Mouse (Mus musculus): Measurements from ENCODE around the gene Gm44973. TPM values are rescaled to one million over a fixed set of nuclear protein-coding genes. Genes with fewer than 3 reads are reported as not detected.

Gm44973 gene
- polyA plus RNA-seq, 2 experiments = 0.03 to 1.9 TPM

DNA sequence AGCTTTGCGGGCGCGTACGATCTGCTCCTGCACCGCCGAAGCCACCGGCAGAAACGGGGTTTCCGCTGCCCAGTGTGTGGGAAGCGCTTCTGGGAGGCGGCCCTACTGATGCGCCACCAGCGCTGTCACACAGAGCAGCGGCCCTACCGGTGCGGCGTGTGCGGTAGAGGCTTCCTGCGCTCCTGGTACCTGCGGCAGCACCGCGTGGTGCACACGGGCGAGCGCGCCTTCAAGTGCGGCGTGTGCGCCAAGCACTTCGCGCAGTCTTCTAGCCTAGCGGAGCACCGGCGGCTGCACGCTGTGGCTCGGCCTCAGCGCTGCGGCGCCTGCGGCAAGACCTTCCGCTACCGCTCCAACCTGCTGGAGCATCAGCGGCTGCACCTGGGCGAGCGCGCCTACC lies 16.2 kb downstream of the Gm44973 start:
- Histone ChIP-seq H3K4me2 (ENCODE audit: low read depth) (no peak overlapping the region), H3K9me3 (ENCODE audit: control insufficient read depth, low read length) (peaks cover 20% of the 10 kb centered on the region), H3K4me3 (ENCODE audit: insufficient read depth in 1 of 2, low read depth in 2 of 2, low read length in 2 of 2) (no peak overlapping the region), H3K9ac (replicated peaks) (no peak overlapping the region), H3K27ac (no peak overlapping the region), H3K27me3 (ENCODE audit: control insufficient read depth, insufficient read depth, low read length) (no peaks in the 10 kb centered on the region), H3K36me3 (replicated peaks; ENCODE audit: control insufficient read depth, insufficient read depth, low read depth) (peaks cover 32% of the 10 kb centered on the region), H3K4me1 (replicated peaks; ENCODE audit: control insufficient read depth in 2 of 2, insufficient read depth in 2 of 2, low read length in 1 of 2) (no peaks in the 10 kb centered on the region)
- ATAC-seq (ENCODE audit: insufficient read depth) (no peak), DNase-seq (ENCODE audit: low read depth in 3 of 3, low spot score in 3 of 3) (no peak)
- TF ChIP-seq EP300 (IDR thresholded peaks at IDR 0.05; ENCODE audit: low read depth) = no peak
- no peak for TF ChIP-seq CTCF (IDR thresholded peaks at IDR 0.05; ENCODE audit: low read depth)
- WGBS (ENCODE audit: insufficient replicate concordance) = 91% methylated on average over 46 of the region's 46 CpGs

- Histone ChIP-seq H3K27me3 (ENCODE audit: control insufficient read depth, insufficient read depth, low read length) (no peaks in the 10 kb centered on the region), H3K9ac (replicated peaks) (no peak within 1 kb of the TSS), H3K4me1 (replicated peaks; ENCODE audit: control insufficient read depth in 2 of 2, insufficient read depth in 2 of 2, low read length in 1 of 2) (peaks cover 6 to 11% of the 10 kb centered on the region in 2 experiments), H3K4me3 (ENCODE audit: insufficient read depth in 1 of 2, low read depth in 2 of 2, low read length in 2 of 2) (no peak within 1 kb of the TSS), H3K36me3 (replicated peaks; ENCODE audit: control insufficient read depth, insufficient read depth, low read depth) (peaks cover 32% of the 10 kb centered on the region), H3K9me3 (ENCODE audit: control insufficient read depth, low read length) (peaks cover 20% of the 10 kb centered on the region), H3K27ac (no peak within 1 kb of the TSS), H3K4me2 (ENCODE audit: low read depth) (no peak within 1 kb of the TSS)
- WGBS (ENCODE audit: insufficient replicate concordance) = 64% methylated on average over 3 of the region's 3 CpGs
- ATAC-seq (ENCODE audit: insufficient read depth) (no peak), DNase-seq (ENCODE audit: low read depth in 3 of 3, low spot score in 3 of 3) (no peak)
- TF ChIP-seq EP300 (IDR thresholded peaks at IDR 0.05; ENCODE audit: low read depth) = no peak
- TF ChIP-seq CTCF (IDR thresholded peaks at IDR 0.05; ENCODE audit: low read depth) = no peak
Measured at GRCm38 (mm10) chr7:5033818-5034217, 18.5 kb downstream of the Gm44973 start, which contains the start of gene 4632433K11Rik. TSS of gene 4632433K11Rik (plus strand) at chr7:5034118.

DNA sequence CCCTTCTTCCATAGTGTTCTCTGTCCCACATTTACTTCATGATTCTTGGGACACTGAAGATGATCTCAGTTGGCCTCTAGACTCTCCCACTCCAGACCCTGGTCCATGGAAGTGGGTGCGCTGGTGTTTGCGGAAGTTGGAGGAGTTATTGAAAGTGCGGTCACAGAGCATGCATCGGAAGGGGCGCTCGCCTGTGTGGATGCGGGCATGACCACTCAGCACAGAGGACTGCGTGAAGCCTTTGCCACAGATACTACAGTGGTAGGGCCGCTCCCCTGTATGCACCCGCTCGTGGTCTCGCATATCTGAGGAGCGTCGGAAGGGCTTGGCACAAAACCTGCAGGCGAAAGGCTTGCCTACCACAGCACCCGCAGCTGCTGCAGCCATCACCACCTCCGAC lies 20.3 kb downstream of the Gm44973 start:
- H3K27ac ChIP-seq = no peak overlapping the region
- peaks cover 9 to 17% of the 10 kb centered on the region in 2 experiments for H3K4me1 ChIP-seq (replicated peaks; ENCODE audit: control insufficient read depth in 2 of 2, insufficient read depth in 2 of 2, low read length in 1 of 2)
- no peak for DNase-seq (ENCODE audit: low read depth in 3 of 3, low spot score in 3 of 3)
- H3K36me3 ChIP-seq (replicated peaks; ENCODE audit: control insufficient read depth, insufficient read depth, low read depth) = peaks cover 17% of the 10 kb centered on the region
- H3K9me3 ChIP-seq (ENCODE audit: control insufficient read depth, low read length) = peaks cover 10% of the 10 kb centered on the region
- no peaks in the 10 kb centered on the region for H3K27me3 ChIP-seq (ENCODE audit: control insufficient read depth, insufficient read depth, low read length)
- no peak overlapping the region for H3K4me2 ChIP-seq (ENCODE audit: low read depth)
- TF ChIP-seq EP300 (IDR thresholded peaks at IDR 0.05; ENCODE audit: low read depth) = no peak
- TF ChIP-seq CTCF (IDR thresholded peaks at IDR 0.05; ENCODE audit: low read depth) = no peak
- no peak overlapping the region for H3K9ac ChIP-seq (replicated peaks)
- H3K4me3 ChIP-seq (ENCODE audit: insufficient read depth in 1 of 2, low read depth in 2 of 2, low read length in 2 of 2) = no peak overlapping the region
- 91% methylated on average over 17 of the region's 17 CpGs for WGBS (ENCODE audit: insufficient replicate concordance)
- no peak for ATAC-seq (ENCODE audit: insufficient read depth)

DNA sequence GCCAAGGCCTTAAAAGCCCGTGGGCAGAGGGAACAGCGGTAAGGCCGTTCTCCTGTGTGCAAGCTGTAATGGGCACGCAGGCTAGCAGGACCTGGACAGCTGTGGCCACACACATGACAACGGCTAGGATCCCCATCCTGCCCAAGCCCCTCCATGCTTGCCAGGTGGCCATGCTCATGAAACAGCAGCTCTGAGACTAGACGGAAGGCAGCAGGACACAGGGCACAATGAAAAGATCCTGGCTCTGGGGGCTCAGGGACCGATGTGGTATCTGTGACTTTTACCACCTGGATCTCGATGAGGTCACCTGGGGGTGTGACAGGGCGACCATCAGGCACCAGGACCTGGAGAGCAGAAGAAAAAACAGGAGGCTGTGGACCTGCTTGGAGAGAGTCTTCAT lies 20.8 kb downstream of the Gm44973 start:
- 76% methylated on average over 9 of the region's 9 CpGs for WGBS (ENCODE audit: insufficient replicate concordance)
- TF ChIP-seq CTCF (IDR thresholded peaks at IDR 0.05; ENCODE audit: low read depth) (no peak), EP300 (IDR thresholded peaks at IDR 0.05; ENCODE audit: low read depth) (no peak)
- Histone ChIP-seq H3K27ac (no peak overlapping the region), H3K4me3 (ENCODE audit: insufficient read depth in 1 of 2, low read depth in 2 of 2, low read length in 2 of 2) (no peak overlapping the region), H3K4me1 (replicated peaks; ENCODE audit: control insufficient read depth in 2 of 2, insufficient read depth in 2 of 2, low read length in 1 of 2) (peaks cover 9 to 17% of the 10 kb centered on the region in 2 experiments), H3K36me3 (replicated peaks; ENCODE audit: control insufficient read depth, insufficient read depth, low read depth) (peaks cover 12% of the 10 kb centered on the region), H3K9ac (replicated peaks) (no peak overlapping the region), H3K4me2 (ENCODE audit: low read depth) (no peak overlapping the region), H3K27me3 (ENCODE audit: control insufficient read depth, insufficient read depth, low read length) (no peaks in the 10 kb centered on the region), H3K9me3 (ENCODE audit: control insufficient read depth, low read length) (peaks cover 5% of the 10 kb centered on the region)
- DNase-seq (ENCODE audit: low read depth in 3 of 3, low spot score in 3 of 3) (no peak), ATAC-seq (ENCODE audit: insufficient read depth) (no peak)

GRCm38 (mm10) chr7:5037026-5037425 lies 21.7 kb downstream of the Gm44973 start:
- H3K4me1 ChIP-seq (replicated peaks; ENCODE audit: control insufficient read depth in 2 of 2, insufficient read depth in 2 of 2, low read length in 1 of 2) = peaks cover 9 to 17% of the 10 kb centered on the region in 2 experiments
- peaks cover 3% of the 10 kb centered on the region for H3K36me3 ChIP-seq (replicated peaks; ENCODE audit: control insufficient read depth, insufficient read depth, low read depth)
- no peak overlapping the region for H3K4me2 ChIP-seq (ENCODE audit: low read depth)
- DNase-seq (ENCODE audit: low read depth in 3 of 3, low spot score in 3 of 3) (no peak), ATAC-seq (ENCODE audit: insufficient read depth) (no peak)
- no peak for TF ChIP-seq CTCF (IDR thresholded peaks at IDR 0.05; ENCODE audit: low read depth)
- TF ChIP-seq EP300 (IDR thresholded peaks at IDR 0.05; ENCODE audit: low read depth) = no peak
- no peak overlapping the region for H3K9ac ChIP-seq (replicated peaks)
- H3K27me3 ChIP-seq (ENCODE audit: control insufficient read depth, insufficient read depth, low read length) = no peaks in the 10 kb centered on the region
- H3K4me3 ChIP-seq (ENCODE audit: insufficient read depth in 1 of 2, low read depth in 2 of 2, low read length in 2 of 2) = no peak overlapping the region
- H3K27ac ChIP-seq = no peak overlapping the region
- 83% methylated on average over 7 of the region's 7 CpGs for WGBS (ENCODE audit: insufficient replicate concordance)
- no peaks in the 10 kb centered on the region for H3K9me3 ChIP-seq (ENCODE audit: control insufficient read depth, low read length)
